Mouse (Mus musculus) layer of hippocampus, adult 9-10 months (tissue): Measurements from ENCODE around the gene Hoxa9.

Source experiments
- DNase-seq: peaks from one replicate; pipeline ENCODE4 v3.0.0; 2022; ENCODE audit warnings: low spot score

Gene Hoxa9

DNA sequence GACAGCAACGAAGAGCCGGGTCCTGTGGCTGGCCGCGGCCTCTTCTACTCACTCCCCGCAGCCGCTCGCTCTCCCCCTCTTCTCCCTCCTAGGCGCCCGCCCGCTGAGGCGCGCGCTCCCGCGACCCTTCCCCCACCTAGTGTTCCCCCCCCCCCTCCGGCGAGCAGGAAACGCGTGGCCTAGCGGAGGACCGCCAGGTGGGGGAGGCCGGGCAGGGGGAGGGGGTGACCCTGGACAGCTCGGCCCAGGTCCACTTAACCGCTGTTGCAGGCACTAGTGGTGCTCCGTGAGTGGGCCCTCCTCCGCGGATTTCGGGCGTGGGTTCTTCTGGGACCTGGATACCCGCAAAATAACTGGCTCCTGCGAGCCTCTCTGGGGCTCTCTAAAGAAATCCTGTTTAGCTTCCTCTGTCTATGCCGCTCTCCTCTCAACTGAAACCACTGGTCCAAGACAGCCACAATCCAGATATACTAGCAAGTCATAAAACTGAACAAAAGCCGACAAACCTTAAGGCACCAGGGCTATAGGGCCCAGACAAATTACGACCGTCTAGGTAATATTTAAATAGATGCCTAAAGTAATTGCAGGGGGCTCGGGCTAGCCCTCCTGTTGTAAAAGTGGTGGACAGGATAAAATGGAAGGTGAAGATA lies at the start of gene Hoxa9:
TSS of gene Hoxa9 (minus strand) at position 574 of the 650 bp plus-strand sequence.
- DNase-seq: no peak

DNA sequence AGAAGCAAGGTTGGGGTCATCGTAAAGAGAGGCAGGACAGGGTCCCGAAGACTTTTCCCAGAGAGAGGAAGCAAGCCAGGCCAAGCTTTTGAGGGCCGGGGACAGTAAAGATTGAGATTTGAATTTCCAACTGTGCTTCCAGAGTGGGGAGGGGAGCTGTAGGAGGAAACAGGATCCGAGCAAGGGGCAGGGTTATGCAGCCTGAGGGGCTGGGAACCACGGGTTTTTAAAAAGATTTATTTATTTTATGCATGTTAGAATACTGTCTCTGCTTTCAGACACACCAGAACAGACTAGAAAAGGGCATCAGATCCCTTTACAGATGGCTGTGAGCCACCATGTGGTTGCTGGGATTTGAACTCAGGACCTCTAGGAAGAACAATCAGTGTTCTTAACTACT lies 46.0 kb upstream of the Hoxa9 start:
- DNase-seq: no peak

DNA sequence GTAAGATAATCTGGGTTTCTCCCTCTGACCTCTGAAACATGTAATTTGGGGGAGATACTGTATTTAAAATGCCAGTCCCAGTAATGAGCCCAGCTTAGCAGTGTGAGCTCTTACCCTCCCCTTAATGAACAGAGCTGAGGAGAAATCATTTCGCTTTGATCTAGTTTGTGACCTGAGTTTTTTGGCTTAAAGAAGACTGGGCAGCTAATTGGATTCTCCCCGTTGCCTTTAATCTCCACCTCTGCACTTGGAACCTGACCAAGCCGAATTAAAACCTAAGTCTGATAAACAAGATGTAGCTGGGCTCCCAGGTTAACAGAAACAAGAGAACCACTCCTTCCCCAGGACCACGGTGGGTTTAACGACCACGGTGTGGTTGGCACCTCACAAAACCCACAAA lies 45.5 kb upstream of the Hoxa9 start:
- no peak for DNase-seq

DNA sequence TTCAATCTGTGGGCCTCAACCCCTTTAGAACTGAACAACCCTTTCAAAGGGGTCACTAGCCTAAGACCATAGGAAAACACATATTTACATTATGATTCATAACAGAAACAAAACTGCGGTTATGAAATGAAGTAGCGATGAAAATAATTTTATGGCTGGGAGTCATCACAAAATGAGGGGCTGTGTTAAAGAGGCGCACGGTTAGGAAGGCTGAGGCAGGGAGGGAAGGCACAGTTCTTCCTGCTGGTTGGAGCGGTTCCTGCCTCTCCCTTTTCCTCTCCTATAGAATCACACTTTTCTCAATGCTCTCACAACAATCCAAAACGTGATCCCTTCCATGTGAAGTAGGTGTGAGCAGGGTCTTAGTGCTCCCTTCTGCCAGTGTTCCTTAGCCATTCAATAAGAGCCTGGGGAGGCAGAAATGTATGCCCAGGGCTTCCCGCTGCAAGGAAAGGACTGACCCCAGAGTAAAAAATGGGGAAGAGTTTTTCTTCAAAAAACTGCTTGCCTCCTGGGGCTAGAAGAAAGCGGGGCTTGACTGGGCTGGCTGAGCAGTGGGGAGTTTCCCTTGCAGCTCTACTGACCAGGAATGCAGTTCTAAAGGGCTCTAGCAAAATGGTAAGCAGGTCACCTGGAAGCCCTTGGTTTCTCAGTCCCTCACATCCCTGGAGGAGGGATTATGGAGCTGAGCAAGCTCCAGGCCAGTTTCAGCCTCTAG lies 44.8 kb upstream of the Hoxa9 start:
- DNase-seq: no peak

DNA sequence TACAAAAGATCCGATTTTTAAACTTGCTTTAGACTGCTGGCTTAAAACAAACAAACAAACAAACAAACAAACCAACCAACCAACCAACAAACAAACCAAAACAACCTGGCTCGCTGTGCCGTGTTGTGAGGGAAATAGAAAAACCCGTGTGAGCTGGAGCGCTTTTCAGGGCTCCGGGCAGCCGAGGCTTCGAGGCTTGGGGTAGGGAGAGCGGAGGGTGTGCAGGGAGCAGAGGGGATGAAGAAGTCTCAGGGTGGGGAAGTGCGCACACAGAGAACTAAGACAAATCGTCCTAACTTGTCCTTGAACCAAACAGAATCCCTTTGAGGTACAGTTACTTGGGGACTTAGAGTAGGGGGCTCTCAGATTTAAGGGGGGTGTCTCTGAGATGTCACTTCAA lies 43.7 kb upstream of the Hoxa9 start:
- no peak for DNase-seq

DNA sequence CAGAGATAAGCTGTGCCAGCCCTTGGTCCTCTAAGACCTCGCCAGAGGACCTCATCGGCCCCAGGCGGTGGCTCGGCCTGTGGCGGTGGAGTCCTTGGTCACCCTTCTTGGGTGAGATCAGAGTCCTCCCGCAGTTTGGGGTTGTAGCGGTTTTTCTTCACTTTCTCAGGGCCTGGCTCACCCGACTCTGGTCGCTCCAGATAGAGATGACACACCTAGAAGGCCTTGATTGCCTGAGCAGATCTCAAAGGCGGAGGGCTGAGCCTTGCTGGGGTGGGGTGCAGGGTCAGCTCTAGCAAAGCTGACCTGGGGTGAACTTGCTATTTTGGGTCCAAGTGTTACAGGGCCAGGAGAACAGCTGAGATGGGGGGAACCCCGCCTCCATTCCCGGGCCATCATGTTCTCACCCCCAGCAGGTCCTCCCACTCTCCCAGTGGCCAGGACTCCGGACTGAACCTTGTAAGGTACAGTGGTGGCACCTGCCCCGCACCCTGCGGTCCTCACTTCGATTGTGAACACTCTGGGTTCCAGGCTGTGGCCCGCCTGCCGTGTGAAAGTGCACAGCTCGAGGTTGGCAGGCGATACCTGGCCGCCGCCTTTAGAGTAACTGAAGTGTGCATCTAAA lies 42.9 kb upstream of the Hoxa9 start:
- DNase-seq: no peak

DNA sequence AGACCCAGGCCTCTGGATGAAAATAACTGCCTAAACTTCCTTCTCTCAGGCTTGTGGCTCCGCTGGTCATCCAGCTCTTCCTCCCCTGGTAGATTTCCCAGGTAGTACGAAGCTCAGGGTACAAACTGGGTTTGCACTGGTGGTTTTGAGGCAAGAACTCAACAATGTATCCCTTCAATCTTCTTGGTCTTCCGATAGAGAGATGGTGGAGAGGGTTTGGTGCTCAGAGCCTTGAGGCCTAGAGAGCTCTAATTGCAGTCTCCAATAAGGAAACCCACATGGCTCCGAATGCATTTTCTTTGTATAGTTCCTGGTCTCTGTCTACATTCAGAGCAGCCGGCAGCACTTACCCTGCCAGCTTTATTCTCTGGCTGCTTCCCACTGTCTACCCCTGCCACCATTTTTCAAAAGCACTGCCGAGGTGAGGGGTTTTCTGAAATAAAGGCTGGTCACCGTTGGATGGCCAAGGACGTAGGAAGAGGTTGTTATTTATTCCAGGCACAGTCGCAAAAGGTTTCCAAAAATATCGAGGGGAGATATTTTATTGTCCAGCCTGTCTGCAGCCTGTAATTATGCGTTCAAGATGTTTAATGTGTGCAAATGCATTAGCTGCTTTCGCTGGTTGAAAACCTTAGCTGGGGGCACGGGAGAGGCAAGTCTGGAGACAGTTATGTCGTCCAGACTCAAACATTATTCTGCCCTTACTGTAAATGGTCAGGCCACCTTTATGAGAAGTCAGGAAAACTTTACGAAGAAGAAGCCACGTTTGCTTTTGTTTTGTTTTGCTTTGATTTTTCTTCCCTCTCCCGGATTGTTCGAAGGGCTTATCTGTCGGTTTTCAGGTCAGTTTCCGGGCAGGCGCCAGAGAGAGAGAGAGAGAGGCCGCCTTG lies 42.1 kb upstream of the Hoxa9 start:
- DNase-seq: no peak

DNA sequence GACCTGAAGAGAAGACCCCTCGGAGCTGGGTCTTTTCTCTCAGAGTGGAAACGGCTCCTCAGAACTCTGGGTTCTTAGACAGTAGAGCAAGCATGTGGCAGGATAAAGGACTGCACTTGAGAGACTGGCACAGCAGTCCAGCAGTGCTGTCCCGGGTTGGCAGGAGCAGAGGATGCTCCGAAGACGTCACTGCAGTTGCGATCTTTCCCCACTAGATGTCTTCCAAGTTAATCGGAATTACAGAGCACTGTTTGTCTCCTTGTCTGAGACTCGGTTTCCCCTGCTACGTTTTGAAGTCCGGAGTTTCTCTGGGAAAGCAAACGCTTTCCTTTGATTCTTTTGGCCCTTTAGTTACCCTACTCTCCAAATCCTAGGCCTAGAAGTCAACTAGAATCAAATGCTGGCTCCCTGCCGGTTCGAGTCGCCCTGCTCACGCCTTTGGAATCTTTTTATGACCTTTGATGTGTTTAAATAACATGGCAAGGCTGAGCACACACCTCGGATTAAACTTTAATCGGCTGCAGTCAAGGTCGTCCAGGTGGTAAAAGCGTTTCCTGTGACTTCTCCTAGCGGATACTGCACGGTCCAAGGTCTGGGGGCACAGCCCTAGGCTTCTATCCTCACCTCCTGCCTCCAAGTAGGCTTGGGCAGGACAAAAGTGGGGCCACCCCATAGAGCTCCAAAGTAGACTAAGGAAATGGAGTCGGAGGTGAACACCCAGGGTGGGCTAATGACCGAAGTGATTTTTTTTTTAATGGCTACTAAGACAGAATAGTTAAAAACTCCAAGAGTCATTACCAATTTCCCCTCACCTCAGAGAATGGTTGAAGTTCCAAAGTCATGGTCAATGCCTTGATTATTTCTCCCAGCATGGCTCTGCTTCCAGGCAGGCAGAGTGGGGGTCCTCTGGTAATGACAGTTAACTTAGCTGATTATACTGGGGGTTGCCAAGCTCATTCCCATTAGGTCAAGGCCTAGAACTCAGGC lies 39.9 kb upstream of the Hoxa9 start:
- peak; percentile 44 for DNase-seq

DNA sequence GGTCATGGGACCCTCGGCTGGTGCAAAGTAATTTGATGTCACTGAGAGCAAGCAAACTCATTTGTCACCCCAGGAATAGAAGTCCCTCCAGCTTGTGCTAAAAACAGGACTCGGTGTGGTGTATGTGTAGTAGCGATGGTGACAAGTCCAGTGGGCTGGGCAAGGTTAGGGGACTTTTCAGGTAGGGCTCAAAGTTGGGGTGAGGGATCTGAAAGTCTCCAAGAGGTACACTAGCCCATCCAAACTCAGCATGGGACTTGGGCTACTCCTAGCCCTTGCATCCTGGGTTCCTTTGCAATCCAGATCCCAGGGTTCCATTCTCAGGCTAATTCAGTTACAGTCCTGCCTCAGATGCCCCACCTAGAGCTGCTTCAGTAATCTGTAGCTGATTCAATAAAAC lies 37.9 kb upstream of the Hoxa9 start:
- no peak for DNase-seq

DNA sequence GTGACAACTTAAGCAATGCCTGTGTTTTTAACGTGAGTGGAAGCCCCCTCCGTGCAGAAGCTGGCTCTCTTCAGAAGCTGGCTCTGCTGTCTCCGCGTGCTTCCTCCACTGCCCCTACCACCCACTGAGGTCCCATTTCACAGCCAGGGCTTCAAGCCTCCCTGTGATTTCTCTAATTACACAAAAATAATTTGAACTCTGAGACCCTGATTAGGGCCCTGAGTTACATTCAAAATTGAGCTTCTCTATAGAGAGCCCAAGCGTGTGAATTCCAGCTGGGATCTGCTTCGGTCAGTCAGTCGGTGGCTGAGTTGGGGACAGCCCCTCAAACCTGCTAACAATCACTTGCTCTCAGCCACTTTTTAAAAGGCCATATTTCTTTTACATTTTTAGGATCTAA lies 37.5 kb upstream of the Hoxa9 start:
- DNase-seq: no peak

DNA sequence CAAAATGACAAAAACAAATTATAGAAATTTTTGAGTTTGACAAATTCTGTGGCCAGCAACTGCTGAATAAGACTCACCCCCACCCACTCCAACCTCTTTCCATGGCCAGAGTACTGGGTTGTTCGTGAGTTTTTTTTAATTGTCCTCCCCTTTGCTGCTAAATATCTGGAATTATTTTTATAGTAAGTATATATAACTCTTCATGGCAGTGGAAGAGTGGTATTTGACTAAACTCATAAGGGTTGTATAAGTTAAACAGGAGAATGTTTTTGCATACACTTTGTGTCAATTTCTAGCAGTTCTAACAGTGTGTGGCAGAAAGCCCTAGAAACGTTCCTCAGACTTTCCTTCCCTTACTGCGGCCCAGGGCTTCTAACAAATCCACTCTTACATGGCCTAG lies 36.8 kb upstream of the Hoxa9 start:
- no peak for DNase-seq

DNA sequence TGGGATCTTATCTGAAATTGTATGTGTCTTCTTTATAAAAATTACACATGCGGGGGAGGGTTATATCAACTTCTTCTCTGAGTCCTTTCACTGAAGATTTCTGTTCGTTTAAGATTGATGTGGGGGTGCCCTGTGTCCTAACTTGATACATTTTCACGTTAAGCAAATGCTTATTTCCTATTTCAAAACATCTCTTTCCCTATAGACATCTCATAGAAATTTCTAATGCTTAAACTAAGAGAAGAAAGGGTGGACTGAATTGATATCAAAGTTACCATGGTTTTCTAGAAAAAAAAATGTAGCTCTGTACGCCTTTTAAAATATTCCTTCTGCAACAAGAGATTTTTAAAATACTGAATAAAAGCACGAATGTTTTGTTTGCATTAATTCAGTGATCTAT lies 36.3 kb upstream of the Hoxa9 start:
- no peak for DNase-seq

DNA sequence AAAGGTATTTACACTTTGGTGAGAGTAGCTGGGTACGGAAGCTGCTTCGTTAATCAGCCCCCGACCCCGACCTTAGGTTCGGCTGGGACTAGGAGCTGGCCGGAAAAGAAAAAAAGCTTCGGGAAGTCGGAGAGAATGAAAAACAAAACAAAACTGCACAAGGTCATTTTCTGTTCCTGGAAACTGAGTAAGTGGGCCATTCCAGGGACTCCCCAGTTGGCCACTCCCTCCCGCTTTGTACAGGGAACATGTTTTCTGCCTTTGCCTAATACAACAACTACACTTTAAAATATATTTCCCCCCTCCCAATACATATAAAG lies 35.7 kb upstream of the Hoxa9 start:
- DNase-seq: no peak

DNA sequence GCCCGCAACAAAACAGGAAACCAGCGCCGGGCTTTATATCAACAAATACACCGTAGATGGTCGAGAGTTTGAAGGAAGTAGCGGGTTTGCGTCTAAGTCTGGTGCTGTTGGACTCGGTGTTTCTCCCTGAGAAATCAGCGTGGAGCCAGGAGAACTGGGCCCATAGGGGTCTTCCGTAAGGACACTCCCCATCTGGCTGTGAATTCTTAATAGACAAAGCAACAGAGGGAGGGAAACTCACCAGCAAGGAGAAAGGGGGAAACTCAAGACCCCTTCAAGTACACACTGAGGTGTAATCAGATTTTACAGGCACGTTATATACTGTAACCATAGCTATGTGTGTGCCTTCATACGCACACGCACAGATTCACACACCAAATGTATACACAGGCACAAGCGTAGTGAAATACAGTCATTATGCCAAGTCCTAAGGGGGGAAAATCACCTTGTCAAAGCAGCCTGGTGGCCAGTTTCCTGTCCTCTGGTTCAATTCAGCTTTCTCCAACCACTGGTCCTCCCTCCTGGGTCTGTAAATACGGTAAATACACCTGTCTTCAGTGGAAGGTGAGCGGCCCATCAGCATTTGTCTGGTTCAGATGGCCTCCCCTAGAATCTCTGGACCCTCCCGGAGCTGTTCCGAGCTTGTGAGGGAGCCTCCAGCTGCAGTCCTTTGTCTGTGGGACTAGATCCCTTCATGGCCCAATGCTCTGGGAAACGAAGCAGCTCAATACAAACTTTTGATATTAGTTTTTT lies 35.2 kb upstream of the Hoxa9 start:
- DNase-seq: no peak

DNA sequence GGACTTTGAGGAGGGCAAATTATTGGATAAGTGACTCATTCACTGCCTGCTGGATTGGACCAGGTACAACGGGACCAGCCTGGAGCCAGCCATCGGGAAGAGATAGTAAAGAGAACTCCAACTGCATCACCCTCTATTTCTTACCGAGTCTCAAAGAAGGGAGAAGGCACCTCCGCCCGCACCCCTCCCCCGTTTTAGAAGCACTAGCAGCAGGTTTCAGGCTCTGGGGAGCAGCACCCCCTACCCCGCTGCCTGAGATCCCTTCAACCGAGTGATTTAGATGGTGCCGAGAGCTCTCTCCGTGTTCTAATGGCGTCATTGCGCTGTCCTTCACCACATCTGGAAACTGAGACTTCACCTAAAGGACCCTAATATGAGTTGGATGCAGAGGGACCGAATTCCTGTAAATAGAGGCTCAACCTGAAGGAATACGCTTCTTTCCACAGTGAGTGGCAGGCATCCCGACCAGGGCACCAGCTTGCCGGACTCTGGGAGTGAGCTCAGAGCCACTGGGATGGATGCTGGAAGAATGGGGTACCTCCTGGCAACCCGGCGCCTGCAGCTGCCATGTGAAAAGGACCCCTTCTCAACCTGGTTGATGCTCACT lies 34.5 kb upstream of the Hoxa9 start:
- DNase-seq: no peak

DNA sequence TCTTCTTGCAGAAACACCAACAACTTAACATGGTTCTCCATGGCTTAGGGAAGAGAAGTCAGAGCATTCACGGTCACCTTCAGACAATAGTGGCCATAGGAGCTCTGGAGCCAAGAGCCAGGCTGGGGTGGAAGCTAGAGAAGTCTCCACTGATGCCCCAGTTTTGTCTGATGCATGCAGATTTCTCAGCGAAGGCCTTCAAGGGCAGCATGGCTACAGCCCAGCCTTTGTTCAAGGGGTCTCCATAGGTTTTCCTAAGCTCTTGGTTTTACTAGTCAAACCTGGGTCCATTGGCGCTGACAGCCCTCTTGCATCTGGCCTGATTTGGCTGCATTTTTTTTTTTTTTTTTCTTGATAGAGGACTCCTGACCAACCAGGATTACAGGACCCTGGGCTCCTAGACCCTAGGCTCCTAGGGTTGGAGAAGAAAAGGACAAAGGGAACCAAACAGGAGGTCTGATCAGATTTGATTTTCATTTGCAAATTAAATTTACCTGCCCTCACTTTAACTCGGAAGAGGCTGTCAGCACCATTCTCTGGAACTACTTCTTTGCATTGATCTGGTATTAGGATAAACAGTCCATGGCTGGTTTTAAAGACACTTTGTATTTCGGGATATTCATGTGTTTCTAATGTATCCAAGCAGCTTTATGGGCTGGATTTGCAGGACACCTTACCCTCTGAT lies 33.4 kb upstream of the Hoxa9 start:
- DNase-seq: no peak

DNA sequence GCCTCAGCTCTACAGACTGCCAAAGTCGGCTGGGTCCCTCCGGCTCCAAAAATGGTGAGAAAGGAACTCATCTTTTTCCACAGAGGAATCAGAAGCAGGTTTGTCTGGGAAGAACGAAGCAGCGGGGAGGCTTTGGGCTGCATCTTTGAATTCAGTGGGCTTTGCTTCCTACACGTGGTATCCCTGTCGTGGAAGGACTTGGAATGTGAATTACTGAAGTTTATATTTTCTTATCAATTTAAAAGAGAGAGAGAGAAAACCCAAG lies 32.4 kb upstream of the Hoxa9 start:
- DNase-seq: no peak

DNA sequence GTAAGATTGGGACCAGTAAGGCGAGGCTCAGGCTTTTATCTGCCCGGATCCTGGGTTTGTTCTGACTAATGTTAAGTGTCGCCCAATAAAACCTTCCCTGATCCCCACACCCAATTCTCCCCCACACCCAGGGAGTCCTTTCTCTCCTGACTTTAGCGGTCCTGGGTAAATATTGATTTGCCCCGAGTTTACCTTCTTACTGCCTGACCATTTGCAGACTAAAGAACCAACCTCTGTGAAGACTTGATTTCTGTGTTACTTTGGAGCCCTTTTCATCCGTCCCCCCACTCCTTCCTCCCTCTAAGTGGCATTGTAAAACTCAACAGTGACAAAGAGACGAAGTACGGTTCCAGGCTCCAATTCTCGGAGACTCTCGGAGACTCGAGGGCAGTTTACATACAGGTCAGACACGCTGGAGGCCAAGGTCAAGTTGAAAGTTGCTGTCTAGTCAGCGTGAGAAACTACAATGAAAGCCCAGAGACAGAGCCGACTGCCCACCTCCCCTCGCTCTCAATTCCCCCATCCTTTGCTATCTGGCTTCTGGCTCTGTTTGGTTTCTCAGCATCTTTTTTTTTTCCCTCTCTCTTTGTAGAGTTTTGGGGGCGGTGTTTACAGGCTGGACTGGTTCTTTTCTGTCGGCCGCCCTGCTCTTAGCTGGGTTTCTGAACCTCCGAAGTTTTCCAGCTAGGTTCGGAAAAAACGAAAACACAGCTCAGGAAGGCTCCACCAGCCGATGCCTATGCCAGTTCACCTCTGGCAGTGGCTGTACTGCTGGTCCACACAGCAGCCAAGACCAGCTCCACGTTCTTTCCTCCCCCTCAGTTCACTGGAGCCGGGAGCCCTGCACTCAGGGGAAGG lies 31.8 kb upstream of the Hoxa9 start:
- DNase-seq: no peak
